Mouse (Mus musculus) fibroblast of lung, adult 2 months (primary cell): Measurements from ENCODE around the gene Cpne6.

ENCODE experiments used
- DNase-seq: peaks from one replicate; pipeline ENCODE4 v3.0.0-alpha.2; 2011; ENCODE audit warnings: low read depth

The Cpne6 gene

GRCm38 (mm10) chr14:55554635-55555034, 44.4 kb downstream of the Cpne6 start:
- no peak for DNase-seq

DNA sequence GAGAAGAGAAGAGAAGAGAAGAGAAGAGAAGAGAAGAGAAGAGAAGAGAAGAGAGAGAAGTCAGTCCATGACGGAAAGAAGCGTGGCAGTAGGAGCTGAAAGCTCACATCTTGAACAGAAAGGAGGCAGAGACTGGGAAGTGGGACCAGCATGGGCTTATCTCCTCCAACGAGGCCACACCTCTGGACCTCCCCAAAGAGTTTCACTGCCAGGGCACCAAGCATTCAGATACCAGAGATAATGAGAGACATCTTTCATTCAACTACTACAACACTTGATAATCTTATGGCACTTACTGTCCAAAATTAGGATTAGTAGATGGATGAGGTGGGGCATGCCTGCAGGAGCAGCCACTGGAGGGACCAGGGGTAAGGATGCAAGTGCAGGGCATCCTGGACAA, 45.5 kb downstream of the Cpne6 start:
- no peak for DNase-seq

- DNase-seq: no peak
Observed at GRCm38 (mm10) chr14:55557003-55557402, 46.8 kb downstream of the Cpne6 start.

DNA sequence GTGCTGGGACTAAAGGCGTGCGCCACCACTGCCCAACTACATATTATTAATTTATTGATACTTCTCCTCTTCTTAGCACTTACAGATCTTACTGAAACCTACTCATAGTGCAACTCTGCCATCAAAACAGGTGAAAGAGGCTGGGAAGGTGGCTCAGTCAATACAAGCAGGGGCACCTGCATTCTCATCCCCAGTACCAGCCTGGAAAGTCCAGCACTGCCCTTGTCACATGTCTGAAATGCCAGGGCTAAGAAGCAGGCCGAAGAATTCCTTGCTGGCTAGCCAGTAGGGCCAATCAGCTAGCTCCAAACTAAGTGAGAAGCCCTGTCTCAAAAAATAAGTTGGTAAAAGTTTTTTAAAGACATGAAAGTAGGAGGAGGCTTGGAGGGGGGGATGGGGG, 47.3 kb downstream of the Cpne6 start:
- DNase-seq: no peak

- no peak for DNase-seq
Observed at GRCm38 (mm10) chr14:55558740-55559448, 48.6 kb downstream of the Cpne6 start.

DNA sequence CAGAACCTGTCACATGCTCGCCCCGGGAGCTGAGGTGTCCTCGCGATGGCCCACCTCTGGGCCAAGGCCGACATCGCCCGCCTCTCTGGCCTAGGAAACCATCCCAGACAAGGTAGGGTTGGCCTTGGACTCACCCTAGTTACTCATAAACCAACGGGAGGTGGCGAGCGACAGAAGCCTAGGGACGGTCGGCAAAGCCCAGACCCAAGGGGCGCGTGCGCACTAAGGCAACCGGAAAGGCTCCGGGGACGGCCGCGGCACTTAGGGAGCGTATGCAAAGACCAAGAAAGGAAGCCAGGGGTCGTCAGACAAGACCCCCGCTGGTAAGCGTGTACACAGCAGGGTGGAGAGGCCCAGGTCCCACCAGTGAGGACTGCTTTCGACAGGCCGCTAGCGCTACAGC, 49.6 kb downstream of the Cpne6 start, which contains the start of gene Dcaf11:
TSS of gene Dcaf11 (plus strand) at position 208 of the 403 bp plus-strand sequence.
- peak; percentile 75 for DNase-seq

DNA sequence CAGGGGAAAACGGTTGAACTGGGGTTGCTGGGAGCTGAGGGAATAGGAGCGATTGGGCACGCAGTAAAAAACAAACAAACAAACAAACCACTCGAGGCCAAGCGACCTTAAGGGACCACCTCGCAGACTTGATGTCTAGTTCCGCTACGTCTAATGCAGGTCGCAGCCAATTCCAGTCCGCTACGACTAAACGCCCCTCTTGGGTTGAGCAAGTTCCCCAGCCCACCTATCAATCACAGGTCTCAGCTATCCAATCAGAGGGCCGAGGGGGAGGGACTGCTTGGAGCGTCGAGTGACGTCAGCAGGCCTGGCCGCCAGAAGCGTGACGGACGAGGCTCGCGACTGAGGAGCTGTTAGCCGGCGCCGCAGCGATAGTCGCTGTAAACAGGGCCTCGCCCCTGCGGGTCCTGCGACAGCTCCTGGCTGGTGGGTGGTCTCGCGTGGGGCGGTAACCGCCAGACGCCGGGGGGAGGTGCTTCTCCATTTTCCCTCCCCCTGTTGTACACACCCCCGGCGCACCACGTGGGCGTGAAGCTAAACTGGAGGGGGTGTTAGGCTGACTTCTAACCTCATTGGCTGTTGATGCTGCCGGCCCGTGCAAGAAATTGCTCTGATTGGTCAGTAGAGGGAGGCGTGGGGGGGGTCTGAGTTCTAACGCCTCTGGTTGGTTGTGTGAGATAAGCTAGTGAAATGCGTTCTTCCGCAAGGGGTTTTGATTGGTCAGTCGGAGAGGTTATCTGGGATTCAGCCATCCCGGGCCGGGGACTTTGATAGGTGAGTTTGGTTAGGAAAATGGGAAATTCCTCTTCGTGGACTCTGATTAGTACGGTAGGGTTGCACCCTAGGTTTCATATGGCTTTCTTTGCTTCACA, 50.2 kb downstream of the Cpne6 start, which contains the start of gene A730061H03Rik:
TSS of gene A730061H03Rik (minus strand) at position 205 of the 872 bp plus-strand sequence.
- DNase-seq: peak; percentile 98

DNA sequence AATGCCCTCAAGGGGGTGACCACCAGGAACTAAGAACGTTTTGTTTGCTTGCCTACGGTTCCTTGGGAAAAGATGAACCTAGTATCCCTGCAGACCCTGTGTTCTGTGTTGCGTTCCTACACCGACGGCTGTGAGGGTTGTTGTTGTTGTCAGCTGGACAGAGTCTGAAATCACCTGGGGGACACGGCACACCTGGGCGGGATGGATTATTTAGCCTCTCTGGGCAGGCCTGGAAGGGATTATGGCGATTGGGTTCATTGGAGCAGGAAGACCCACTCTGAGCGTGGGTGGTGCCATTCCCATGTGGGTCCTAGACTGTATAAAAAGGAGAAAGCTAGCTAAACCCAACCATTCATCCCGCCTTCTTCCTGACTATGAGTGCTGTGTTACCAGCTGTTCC, 51.6 kb downstream of the Cpne6 start:
- no peak for DNase-seq

GRCm38 (mm10) chr14:55563249-55563648, 53.0 kb downstream of the Cpne6 start:
- DNase-seq: no peak

DNA sequence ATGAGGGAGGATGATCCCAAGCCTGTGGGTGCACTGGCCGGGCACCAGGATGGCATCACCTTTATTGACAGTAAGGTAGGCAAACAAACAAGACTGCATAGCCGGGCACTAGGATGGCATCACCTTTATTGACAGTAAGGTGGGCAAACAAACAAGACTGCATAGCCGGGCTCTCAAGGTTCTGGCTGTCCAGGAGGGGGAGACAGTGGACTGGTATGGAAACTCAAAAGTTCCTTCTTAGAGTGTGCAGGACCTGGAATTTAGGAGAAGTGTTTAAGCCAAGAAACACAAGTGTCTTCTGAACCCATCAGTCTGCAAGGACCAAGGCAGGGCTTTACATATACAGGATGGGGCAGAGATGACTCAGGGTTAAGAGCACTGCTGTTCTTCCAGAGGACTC, 55.5 kb downstream of the Cpne6 start:
- DNase-seq: no peak
